Mouse (Mus musculus): Measurements from ENCODE around the gene Cdh13. TPM values are rescaled to one million over a fixed set of nuclear protein-coding genes. Genes with fewer than 3 reads are reported as not detected.

Gene Cdh13
- polyA plus RNA-seq, 1 experiment, result 18.4 TPM

- H3K4me3 ChIP-seq (replicated peaks; ENCODE audit: insufficient read depth, low read depth, low read length), result no peak overlapping the region
- no peaks in the 10 kb centered on the region for H3K27me3 ChIP-seq (ENCODE audit: control insufficient read depth, insufficient read depth, low read length)
- TF ChIP-seq POLR2A (IDR thresholded peaks at IDR 0.05; ENCODE audit: borderline replicate concordance, insufficient read depth, low read length) (no peak), CTCF (IDR thresholded peaks at IDR 0.05; ENCODE audit: borderline replicate concordance, insufficient read depth, low read depth, low read length) (no peak)
- DNase-seq, result no peak
- H3K4me1 ChIP-seq (ENCODE audit: control insufficient read depth, insufficient read depth, low read length), result no peaks in the 10 kb centered on the region
- 88% methylated on average over 6 of the region's 6 CpGs for WGBS
- no peak overlapping the region for H3K27ac ChIP-seq (ENCODE audit: insufficient read depth, low read length)
Observed at GRCm38 (mm10) chr8:118564024-118564423, 280.5 kb downstream of the Cdh13 start.

GRCm38 (mm10) chr8:118565186-118565585 is 281.7 kb downstream of the Cdh13 start:
- H3K4me3 ChIP-seq (replicated peaks; ENCODE audit: insufficient read depth, low read depth, low read length), result no peak overlapping the region
- H3K27ac ChIP-seq (ENCODE audit: insufficient read depth, low read length), result no peak overlapping the region
- TF ChIP-seq CTCF (IDR thresholded peaks at IDR 0.05; ENCODE audit: borderline replicate concordance, insufficient read depth, low read depth, low read length), result no peak
- TF ChIP-seq POLR2A (IDR thresholded peaks at IDR 0.05; ENCODE audit: borderline replicate concordance, insufficient read depth, low read length), result no peak
- DNase-seq, result no peak
- H3K4me1 ChIP-seq (ENCODE audit: control insufficient read depth, insufficient read depth, low read length), result no peaks in the 10 kb centered on the region
- H3K27me3 ChIP-seq (ENCODE audit: control insufficient read depth, insufficient read depth, low read length), result no peaks in the 10 kb centered on the region
- 46% methylated on average over 5 of the region's 5 CpGs for WGBS

- Histone ChIP-seq H3K27me3 (ENCODE audit: control insufficient read depth, insufficient read depth, low read length) (no peaks in the 10 kb centered on the region), H3K4me3 (replicated peaks; ENCODE audit: insufficient read depth, low read depth, low read length) (no peak overlapping the region), H3K27ac (ENCODE audit: insufficient read depth, low read length) (no peak overlapping the region), H3K4me1 (ENCODE audit: control insufficient read depth, insufficient read depth, low read length) (no peaks in the 10 kb centered on the region)
- no peak for DNase-seq
- 81% methylated on average over 6 of the region's 6 CpGs for WGBS
- TF ChIP-seq POLR2A (IDR thresholded peaks at IDR 0.05; ENCODE audit: borderline replicate concordance, insufficient read depth, low read length), result no peak
- no peak for TF ChIP-seq CTCF (IDR thresholded peaks at IDR 0.05; ENCODE audit: borderline replicate concordance, insufficient read depth, low read depth, low read length)
Observed at GRCm38 (mm10) chr8:118565887-118566747, 282.6 kb downstream of the Cdh13 start.

- no peak overlapping the region for H3K27ac ChIP-seq (ENCODE audit: insufficient read depth, low read length)
- DNase-seq, result no peak
- H3K27me3 ChIP-seq (ENCODE audit: control insufficient read depth, insufficient read depth, low read length), result no peaks in the 10 kb centered on the region
- no peaks in the 10 kb centered on the region for H3K4me1 ChIP-seq (ENCODE audit: control insufficient read depth, insufficient read depth, low read length)
- H3K4me3 ChIP-seq (replicated peaks; ENCODE audit: insufficient read depth, low read depth, low read length), result no peak overlapping the region
- 89% methylated on average over 8 of the region's 8 CpGs for WGBS
- TF ChIP-seq POLR2A (IDR thresholded peaks at IDR 0.05; ENCODE audit: borderline replicate concordance, insufficient read depth, low read length) (no peak), CTCF (IDR thresholded peaks at IDR 0.05; ENCODE audit: borderline replicate concordance, insufficient read depth, low read depth, low read length) (no peak)
Observed at GRCm38 (mm10) chr8:118569366-118569765, 285.8 kb downstream of the Cdh13 start.

- Histone ChIP-seq H3K4me1 (ENCODE audit: control insufficient read depth, insufficient read depth, low read length) (no peaks in the 10 kb centered on the region), H3K27me3 (ENCODE audit: control insufficient read depth, insufficient read depth, low read length) (no peaks in the 10 kb centered on the region), H3K4me3 (replicated peaks; ENCODE audit: insufficient read depth, low read depth, low read length) (no peak overlapping the region), H3K27ac (ENCODE audit: insufficient read depth, low read length) (no peak overlapping the region)
- TF ChIP-seq POLR2A (IDR thresholded peaks at IDR 0.05; ENCODE audit: borderline replicate concordance, insufficient read depth, low read length), result no peak
- TF ChIP-seq CTCF (IDR thresholded peaks at IDR 0.05; ENCODE audit: borderline replicate concordance, insufficient read depth, low read depth, low read length), result no peak
- DNase-seq, result no peak
- WGBS, result 91% methylated on average over 1 of the region's 1 CpGs
Observed at GRCm38 (mm10) chr8:118581256-118581655, 297.7 kb downstream of the Cdh13 start.

- 98% methylated on average over 8 of the region's 8 CpGs for WGBS
- Histone ChIP-seq H3K4me1 (ENCODE audit: control insufficient read depth, insufficient read depth, low read length) (no peaks in the 10 kb centered on the region), H3K27ac (ENCODE audit: insufficient read depth, low read length) (no peak overlapping the region), H3K27me3 (ENCODE audit: control insufficient read depth, insufficient read depth, low read length) (no peaks in the 10 kb centered on the region), H3K4me3 (replicated peaks; ENCODE audit: insufficient read depth, low read depth, low read length) (no peak overlapping the region)
- no peak for DNase-seq
- no peak for TF ChIP-seq POLR2A (IDR thresholded peaks at IDR 0.05; ENCODE audit: borderline replicate concordance, insufficient read depth, low read length)
- no peak for TF ChIP-seq CTCF (IDR thresholded peaks at IDR 0.05; ENCODE audit: borderline replicate concordance, insufficient read depth, low read depth, low read length)
Observed at GRCm38 (mm10) chr8:118582185-118582584, 298.7 kb downstream of the Cdh13 start.

GRCm38 (mm10) chr8:118587981-118588380 is 304.4 kb downstream of the Cdh13 start:
- no peaks in the 10 kb centered on the region for H3K4me1 ChIP-seq (ENCODE audit: control insufficient read depth, insufficient read depth, low read length)
- no peak for TF ChIP-seq POLR2A (IDR thresholded peaks at IDR 0.05; ENCODE audit: borderline replicate concordance, insufficient read depth, low read length)
- TF ChIP-seq CTCF (IDR thresholded peaks at IDR 0.05; ENCODE audit: borderline replicate concordance, insufficient read depth, low read depth, low read length), result no peak
- WGBS, result 75% methylated on average over 5 of the region's 5 CpGs
- DNase-seq, result no peak
- H3K27ac ChIP-seq (ENCODE audit: insufficient read depth, low read length), result no peak overlapping the region
- no peaks in the 10 kb centered on the region for H3K27me3 ChIP-seq (ENCODE audit: control insufficient read depth, insufficient read depth, low read length)
- H3K4me3 ChIP-seq (replicated peaks; ENCODE audit: insufficient read depth, low read depth, low read length), result no peak overlapping the region

GRCm38 (mm10) chr8:118596816-118597215 is 313.3 kb downstream of the Cdh13 start:
- DNase-seq, result no peak
- 44% methylated on average over 8 of the region's 8 CpGs for WGBS
- Histone ChIP-seq H3K4me3 (replicated peaks; ENCODE audit: insufficient read depth, low read depth, low read length) (no peak overlapping the region), H3K27ac (ENCODE audit: insufficient read depth, low read length) (no peak overlapping the region), H3K4me1 (ENCODE audit: control insufficient read depth, insufficient read depth, low read length) (peaks cover 7% of the 10 kb centered on the region; the same call in 1 of the 2 replicates), H3K27me3 (ENCODE audit: control insufficient read depth, insufficient read depth, low read length) (no peaks in the 10 kb centered on the region)
- TF ChIP-seq CTCF (IDR thresholded peaks at IDR 0.05; ENCODE audit: borderline replicate concordance, insufficient read depth, low read depth, low read length), result no peak
- TF ChIP-seq POLR2A (IDR thresholded peaks at IDR 0.05; ENCODE audit: borderline replicate concordance, insufficient read depth, low read length), result no peak
